Mouse (Mus musculus) ovary, adult 2 months (tissue): ENCODE data around the gene Epm2a. TPM values are rescaled to one million over a fixed set of nuclear protein-coding genes. Genes with fewer than 3 reads are reported as not detected.

ENCODE experiments used
- polyA plus RNA-seq: library from polyadenylated mRNA; depleted of rRNA; stranded (reverse); fragments of >200 nt; gene quantifications from 2 replicates; pipeline ENCODE4 v1.2.3, GENCODE M21; 2012; rRNA removed

Gene Epm2a
- polyA plus RNA-seq = 19.2 and 36.8 TPM in 2 replicates

GRCm38 (mm10) chr10:11343205-11344141, at the start of gene Epm2a:
Gene Epm2a, plus strand, starts transcription at chr10:11343404.

Other genes starting within 250 kb of the Epm2a start
- 2.1 and 2.2 TPM in 2 replicates for gene Shprh, start 194.0 kb upstream of the Epm2a start, polyA plus RNA-seq
- gene Fbxo30, start 62.1 kb upstream of the Epm2a start, polyA plus RNA-seq = 2.7 and 3.7 TPM in 2 replicates